Mouse (Mus musculus) testis, adult 2 months (tissue): ENCODE measurements around the gene Zfhx3. TPM values are rescaled to one million over a fixed set of nuclear protein-coding genes. Genes with fewer than 3 reads are reported as not detected.
A peak's percentile ranks its signal among the peaks of the same experiment; 100 is the strongest.

Experiments
- H3K27ac ChIP-seq: fragments of 200-500 bp; 2 replicates; pipeline ENCODE4 v1.5.1; 2012; ENCODE audit warnings: low read depth, low read length; ENCODE audit not compliant: control insufficient read depth, insufficient read depth
- H3K27me3 ChIP-seq: fragments of 200-500 bp; 2 replicates; pipeline ENCODE4 v1.6.1; 2012; ENCODE audit warnings: mild to moderate bottlenecking, low read length, moderate library complexity; ENCODE audit not compliant: control insufficient read depth, insufficient read depth
- H3K36me3 ChIP-seq: fragments of 200-500 bp; 2 replicates; pipeline ENCODE4 v1.6.1; 2012; ENCODE audit warnings: mild to moderate bottlenecking, low read length; ENCODE audit not compliant: control insufficient read depth, insufficient read depth
- H3K4me1 ChIP-seq: fragments of 200-500 bp; 2 replicates; pipeline ENCODE4 v1.6.1; 2012; ENCODE audit warnings: low read length; ENCODE audit not compliant: control insufficient read depth, insufficient read depth
- H3K4me3 ChIP-seq: fragments of 200-500 bp; 2 replicates; pipeline ENCODE4 v1.5.1; 2012; ENCODE audit warnings: low read depth, mild to moderate bottlenecking, low read length, moderate library complexity, mixed read lengths; ENCODE audit not compliant: control insufficient read depth
- CTCF ChIP-seq: fragments of 200-500 bp; IDR thresholded peaks from 2 replicates; pipeline ENCODE4 v1.5.1; 2012; ENCODE audit warnings: low read depth, mild to moderate bottlenecking, inconsistent platforms, low read length, moderate library complexity; ENCODE audit not compliant: control insufficient read depth, insufficient read depth, insufficient replicate concordance
- POLR2A ChIP-seq: fragments of 200-500 bp; IDR thresholded peaks from 2 replicates; pipeline ENCODE4 v1.6.1; 2012; ENCODE audit warnings: low read depth, mild to moderate bottlenecking, inconsistent platforms, low read length, moderate library complexity; ENCODE audit not compliant: control insufficient read depth
- polyA plus RNA-seq: library from polyadenylated mRNA; depleted of rRNA; stranded (reverse); fragments of >200 nt; gene quantifications from 2 replicates; pipeline ENCODE4 v1.2.3, GENCODE M21; 2012

Gene Zfhx3
- polyA plus RNA-seq, 1 experiment, result 11.9 TPM

- TF ChIP-seq CTCF (no peak), POLR2A (no peak)
- Histone ChIP-seq H3K4me3 (no peak overlapping the region), H3K27ac (no peak overlapping the region), H3K36me3 (no peaks in the 10 kb centered on the region), H3K27me3 (no peaks in the 10 kb centered on the region), H3K4me1 (peaks cover 4% of the 10 kb centered on the region)
These were observed 611.5 kb downstream of the Zfhx3 start for GRCm38 (mm10) chr8:108553808-108554577.

GRCm38 (mm10) chr8:108554578-108555245, 612.3 kb downstream of the Zfhx3 start:
- Histone ChIP-seq H3K36me3 (no peaks in the 10 kb centered on the region), H3K27me3 (no peaks in the 10 kb centered on the region), H3K4me1 (peaks cover 4% of the 10 kb centered on the region), H3K4me3 (no peak overlapping the region), H3K27ac (no peak overlapping the region)
- TF ChIP-seq POLR2A, result no peak
- no peak for TF ChIP-seq CTCF

- Histone ChIP-seq H3K27me3 (no peaks in the 10 kb centered on the region), H3K4me3 (no peak overlapping the region), H3K27ac (no peak overlapping the region), H3K4me1 (no peaks in the 10 kb centered on the region), H3K36me3 (no peaks in the 10 kb centered on the region)
- TF ChIP-seq POLR2A, result no peak
- TF ChIP-seq CTCF, result no peak
These were observed 621.0 kb downstream of the Zfhx3 start for GRCm38 (mm10) chr8:108563420-108563819.

- Histone ChIP-seq H3K4me1 (no peaks in the 10 kb centered on the region), H3K27me3 (no peaks in the 10 kb centered on the region), H3K4me3 (no peak overlapping the region), H3K36me3 (no peaks in the 10 kb centered on the region), H3K27ac (no peak overlapping the region)
- no peak for TF ChIP-seq POLR2A
- TF ChIP-seq CTCF, result no peak
These were observed 621.6 kb downstream of the Zfhx3 start for GRCm38 (mm10) chr8:108563934-108564564.

- no peak overlapping the region for H3K4me3 ChIP-seq
- H3K27me3 ChIP-seq, result no peaks in the 10 kb centered on the region
- TF ChIP-seq POLR2A (no peak), CTCF (no peak)
- H3K27ac ChIP-seq, result no peak overlapping the region
- H3K36me3 ChIP-seq, result no peaks in the 10 kb centered on the region
- no peaks in the 10 kb centered on the region for H3K4me1 ChIP-seq
These were observed 623.6 kb downstream of the Zfhx3 start for GRCm38 (mm10) chr8:108566035-108566434.

GRCm38 (mm10) chr8:108573295-108574017, 631.0 kb downstream of the Zfhx3 start:
- H3K4me1 ChIP-seq, result no peaks in the 10 kb centered on the region
- H3K4me3 ChIP-seq, result no peak overlapping the region
- TF ChIP-seq CTCF (no peak), POLR2A (no peak)
- H3K27me3 ChIP-seq, result no peaks in the 10 kb centered on the region
- H3K36me3 ChIP-seq, result no peaks in the 10 kb centered on the region
- H3K27ac ChIP-seq, result no peak overlapping the region

- TF ChIP-seq POLR2A (no peak), CTCF (peak; percentile 30; the same call in 1 of the 2 replicates)
- H3K27ac ChIP-seq, result no peak overlapping the region
- H3K4me3 ChIP-seq, result no peak overlapping the region
These were observed 631.7 kb downstream of the Zfhx3 start for GRCm38 (mm10) chr8:108574101-108574500.

More at GRCm38 (mm10) chr8:108574101-108574500, 631.7 kb downstream of the Zfhx3 start:
- Histone ChIP-seq H3K4me1 (no peaks in the 10 kb centered on the region), H3K36me3 (no peaks in the 10 kb centered on the region), H3K27me3 (no peaks in the 10 kb centered on the region)
